Mouse (Mus musculus) T-helper 2 cell (primary cell): ENCODE results near the gene Mvk.

Experiments used
- in situ Hi-C: fragments of 300-600 bp; cut with MboI, MseI; formaldehyde crosslinking; loops from one replicate; pipeline ENCODE4 v1.15.1; 2025; ENCODE audit warnings: high pct_unique_total_duplicates

The Mvk gene

DNA sequence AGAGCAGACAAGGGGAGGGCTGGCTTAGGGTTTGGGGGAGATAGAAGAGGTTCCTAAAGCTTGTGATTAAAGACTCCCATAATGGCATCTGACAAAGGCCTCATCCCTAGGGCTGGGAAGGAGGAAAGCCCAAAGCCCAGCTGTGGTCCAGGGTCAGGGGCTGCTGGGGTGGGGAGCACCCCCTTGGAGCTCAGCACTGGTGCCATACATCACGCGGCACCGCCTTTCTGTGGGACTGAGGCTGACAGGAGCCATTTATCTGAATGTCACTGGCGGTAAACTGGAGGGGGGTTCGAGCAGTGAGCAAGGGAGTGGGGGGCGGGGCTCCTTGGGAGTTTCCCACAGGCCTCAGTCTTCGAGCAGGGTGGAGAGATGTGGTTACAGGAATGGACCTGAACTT, 65.4 kb downstream of the Mvk start:
- in situ Hi-C loops = no loop called here
